Mouse (Mus musculus) c-Kit-positive CD71-negative TER-119-negative erythroid progenitor cells, embryonic 14.5 days (primary cell): ENCODE results near the gene Hyal2.

Experiments
- DNase-seq: peaks from one replicate; pipeline ENCODE4 v3.0.0-alpha.2; 2013; ENCODE audit warnings: low read depth

Gene Hyal2

DNA sequence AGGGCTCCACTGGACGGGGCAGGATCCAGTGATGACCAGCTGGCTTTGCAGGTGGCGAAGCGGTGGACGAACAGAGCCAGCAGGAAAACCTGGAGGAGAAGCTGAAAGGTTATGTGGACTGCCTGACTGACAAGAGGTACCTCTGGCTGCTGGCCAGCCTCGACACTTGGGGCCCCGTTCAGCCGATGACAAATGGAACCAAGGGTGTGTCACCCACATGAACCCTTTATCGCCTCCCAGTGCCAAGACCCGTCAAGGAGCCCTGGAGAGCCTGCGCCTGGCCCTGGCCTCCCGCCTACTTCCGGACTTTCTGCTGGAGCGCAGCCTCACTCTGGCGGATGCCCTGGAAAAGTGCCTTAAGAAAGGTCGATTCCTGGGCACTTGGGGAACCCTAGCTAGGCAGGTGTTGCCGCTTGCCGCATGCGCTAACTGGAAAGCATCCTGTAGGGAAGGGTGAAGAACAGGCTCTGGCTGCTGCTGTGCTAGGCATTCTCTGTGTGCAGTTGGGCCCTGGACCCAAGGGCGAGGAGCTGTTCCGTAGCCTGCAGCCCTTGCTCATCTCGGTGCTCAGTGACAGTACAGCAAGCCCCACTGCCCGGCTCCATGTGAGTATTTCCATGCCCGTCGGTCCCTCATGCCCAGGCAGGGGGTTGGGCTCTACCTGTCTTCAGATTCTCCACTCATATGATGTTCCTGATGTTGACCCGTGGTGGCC, 22.5 kb downstream of the Hyal2 start:
- no peak for DNase-seq

DNA sequence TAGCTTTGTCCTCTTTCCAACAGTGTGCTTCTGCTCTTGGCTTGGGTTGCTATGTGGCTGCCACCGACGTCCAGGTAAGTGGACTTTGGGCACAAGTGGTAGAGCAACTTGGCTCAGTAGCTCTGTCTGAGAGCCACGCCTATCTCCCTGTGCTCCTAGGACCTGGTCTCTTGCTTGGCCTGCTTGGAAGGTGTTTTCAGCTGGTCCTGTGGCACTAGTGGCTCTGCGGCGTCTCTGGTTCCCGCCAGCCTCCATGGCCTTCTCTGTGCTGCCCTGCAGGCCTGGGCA, 23.0 kb downstream of the Hyal2 start:
- no peak for DNase-seq

DNA sequence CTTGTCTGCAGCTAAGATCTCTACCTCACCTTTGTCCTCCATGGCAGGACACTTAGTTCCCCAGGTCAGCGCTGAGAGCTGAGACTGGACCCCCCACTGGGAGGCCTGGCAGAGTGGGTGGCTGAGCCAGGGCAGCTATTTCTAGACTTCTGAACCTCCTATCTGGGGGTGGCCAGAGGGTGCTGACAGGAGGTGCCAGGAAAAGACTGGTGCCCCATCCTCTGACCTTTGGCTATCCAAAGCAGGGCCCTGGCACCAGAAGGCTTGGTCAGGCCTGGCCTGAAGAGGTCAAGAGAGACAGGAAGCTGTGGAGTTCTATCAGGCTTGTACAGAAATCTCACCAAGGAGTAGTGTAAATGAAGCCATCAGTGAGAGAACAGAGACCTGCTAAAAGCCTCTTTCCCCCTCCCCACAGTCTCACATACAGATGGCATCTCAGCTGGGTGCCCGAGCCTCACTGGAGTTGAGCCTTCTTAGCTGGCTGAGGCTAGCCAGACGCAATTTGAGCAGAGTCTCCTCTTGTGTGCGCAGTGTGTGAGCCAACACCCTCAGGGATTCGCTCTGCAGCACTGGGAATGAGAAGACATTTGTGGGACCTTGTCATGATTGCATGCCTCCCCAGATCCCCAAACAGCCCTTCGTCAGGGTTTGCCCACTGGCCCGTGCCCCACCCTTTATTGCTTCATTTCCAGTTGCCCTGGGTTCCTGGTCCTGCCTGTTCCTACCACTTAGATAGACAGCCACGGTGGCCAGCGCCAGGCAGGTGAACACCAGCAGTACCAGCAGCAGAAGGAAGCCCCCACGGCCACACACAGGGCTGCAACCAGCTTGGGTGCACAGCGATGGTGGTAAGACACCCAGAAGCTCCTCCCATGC, 25.6 kb downstream of the Hyal2 start:
- no peak for DNase-seq

DNA sequence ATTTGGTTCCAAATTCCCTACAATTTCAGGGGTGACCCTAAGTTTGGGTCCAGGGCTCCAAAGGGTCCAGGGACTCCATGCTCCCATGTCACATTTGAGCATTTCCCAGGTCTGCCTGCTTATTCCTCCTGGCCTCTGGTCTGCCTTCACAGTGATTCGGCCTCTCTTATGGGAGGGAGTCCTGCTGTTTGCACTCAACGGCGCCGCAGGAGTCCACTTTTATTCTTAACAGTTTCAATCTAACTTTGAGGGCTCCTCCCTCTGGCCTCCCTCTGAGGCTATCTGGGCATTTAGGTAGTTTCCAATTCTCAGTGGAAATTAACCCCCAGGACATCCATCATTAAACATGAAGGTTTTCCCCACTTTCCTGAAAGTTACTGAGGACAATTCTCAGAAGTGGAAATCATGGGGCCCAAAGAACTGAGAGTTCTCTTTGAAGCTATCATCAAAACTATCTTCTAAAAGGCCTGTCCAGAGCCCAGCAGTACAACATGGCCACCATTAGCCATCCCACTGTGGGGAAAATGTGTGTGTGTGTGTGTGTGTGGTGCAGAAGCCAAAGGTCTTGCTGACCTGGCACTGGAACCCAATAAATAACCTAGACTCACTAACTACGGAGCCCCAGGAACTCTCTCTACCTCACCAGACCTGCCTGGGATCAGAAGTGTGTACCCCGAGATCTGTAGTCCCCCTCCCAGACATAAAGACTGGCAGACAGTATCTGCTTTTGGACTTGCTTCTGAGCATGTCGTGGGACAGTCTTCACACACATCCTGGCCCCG, 26.7 kb downstream of the Hyal2 start:
- DNase-seq, result no peak

DNA sequence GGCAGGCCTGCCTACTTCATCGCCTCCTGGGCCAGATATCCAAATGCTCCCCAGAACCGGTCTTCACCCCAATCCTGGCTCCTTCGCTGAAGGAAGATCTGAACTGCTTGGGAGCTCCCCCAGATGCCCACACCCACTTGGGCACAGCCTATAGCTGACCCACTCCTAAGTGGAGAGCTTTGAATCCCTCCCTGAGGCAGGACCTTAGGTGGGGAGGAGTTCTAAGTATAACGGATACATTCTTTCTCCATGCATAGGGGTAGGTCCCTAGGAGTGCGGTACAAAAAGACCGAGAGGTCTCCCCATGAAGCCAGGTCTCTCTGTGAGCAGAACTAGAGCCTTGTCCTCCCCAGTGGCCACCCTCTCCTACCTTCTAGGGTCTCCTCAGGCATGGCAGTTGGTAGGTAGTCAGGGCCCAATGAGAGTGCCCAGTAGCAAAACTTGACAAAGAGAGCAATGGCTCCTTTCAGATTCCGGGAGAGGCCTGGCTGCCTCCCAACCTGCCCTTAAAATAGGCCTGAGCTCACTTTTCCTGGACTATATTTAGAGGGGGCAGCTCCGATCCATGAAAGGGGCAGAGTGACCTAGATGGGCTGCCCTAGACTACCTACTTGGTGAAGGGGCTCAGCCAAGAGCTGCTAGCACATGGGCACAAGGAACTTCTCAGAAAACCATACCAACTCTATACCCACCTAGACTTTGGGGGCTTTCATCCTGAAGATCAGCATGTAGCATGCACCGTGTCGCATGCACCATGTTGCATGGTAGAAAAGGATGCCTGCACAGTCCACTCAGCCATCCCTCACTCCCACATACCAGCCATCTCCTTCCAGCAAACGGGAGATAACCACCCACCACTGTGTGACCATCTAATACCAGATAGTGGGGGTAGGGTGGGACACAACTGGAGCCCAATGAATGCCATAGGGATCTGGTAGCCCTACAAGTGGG, 29.1 kb downstream of the Hyal2 start:
- DNase-seq, result no peak

DNA sequence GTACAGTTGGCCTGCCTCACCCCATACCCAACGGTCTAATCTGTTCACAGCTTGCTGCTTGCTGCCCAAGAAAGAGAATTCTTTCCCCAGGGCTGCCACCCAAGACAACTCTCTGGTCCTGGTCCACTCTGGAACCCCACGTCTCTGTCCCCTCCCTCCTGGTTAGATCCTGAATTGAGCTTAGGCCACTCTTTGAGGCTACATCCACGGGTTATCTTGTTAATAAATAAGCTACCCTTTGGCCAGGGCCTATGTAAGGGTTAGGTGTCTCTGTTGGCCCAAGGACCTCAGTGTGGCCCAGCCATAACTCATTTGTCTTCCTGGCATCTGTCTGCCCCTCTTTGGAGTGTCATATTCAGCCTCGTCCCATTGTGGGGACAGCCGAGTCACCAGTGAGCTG, 30.6 kb downstream of the Hyal2 start:
- DNase-seq, result no peak

DNA sequence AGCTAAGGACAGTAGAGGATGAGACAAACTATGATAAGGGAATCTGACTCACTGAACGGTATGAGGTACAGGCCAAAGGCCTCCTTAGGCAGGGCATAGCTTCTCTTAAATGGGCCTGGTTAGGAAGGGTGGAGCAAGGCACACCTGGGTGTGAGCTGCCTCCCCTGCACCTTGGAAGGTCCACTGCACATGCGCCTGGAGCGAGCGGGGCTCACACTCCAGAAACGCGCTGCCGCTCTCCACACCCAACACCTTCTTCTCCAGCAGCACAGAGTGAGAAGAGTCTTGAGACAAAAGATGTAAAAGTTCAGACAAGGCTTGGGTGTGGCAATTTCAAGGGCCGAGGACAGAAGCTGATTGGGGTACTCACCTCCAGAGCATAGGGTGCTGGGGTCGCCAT, 31.7 kb downstream of the Hyal2 start:
- no peak for DNase-seq

DNA sequence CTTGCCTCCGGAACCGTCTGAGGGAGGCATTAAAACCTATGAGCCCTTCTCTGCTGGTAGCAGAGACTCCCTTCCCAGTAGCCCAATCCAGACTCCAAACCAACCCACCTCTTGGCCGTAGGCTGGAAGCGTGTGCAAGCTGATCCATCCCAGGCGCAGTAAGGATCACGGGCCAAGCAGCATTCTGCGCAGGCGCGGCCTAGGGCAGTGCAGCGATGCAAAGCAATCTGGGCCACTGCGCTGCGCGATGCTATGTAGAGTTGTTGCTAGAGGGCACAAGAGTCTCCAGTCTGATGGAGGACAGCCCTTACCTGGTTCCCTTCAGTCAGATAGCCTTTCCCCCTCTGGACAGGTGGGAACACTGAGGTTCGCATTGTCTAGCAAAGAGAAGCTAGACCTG, 32.1 kb downstream of the Hyal2 start:
- no peak for DNase-seq

DNA sequence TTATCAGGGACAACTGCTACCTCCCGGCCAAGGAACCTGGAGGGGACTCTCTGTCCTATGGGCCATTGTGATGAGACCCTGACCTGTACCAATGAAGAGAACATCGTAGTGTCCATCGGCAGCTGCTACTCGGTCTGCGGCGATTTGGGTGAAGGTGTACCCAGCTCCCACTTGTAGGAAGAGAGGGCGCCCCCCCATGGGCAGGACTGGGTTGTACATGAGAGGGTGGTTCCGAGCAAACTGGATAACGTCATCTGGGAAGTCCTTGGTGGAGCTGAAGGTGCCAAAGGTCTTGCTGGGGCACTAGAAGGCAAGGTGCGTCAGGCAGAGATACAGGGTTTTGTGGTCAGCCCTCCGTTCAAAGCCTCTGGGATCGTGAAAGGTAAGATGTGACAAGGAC, 33.0 kb downstream of the Hyal2 start:
- no peak for DNase-seq

DNA sequence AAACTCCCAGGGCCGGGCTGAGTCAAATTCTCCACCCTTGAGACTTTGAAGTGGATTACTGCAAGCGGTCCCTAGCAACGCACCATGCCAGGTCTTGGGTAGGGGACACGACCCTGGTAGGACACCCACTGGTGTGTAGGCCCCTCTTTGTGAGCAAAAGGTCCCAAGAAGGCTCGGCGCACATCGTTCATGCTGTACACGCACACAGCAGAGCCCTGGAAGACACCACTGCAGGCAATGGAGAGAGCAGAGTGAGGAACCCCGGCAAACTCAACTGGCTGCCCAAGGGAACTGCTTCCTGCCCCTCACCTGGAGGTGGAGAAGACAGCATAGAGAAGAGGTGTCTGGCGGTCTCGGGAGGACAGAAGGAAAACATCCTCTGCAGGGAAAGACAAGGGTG, 33.5 kb downstream of the Hyal2 start:
- DNase-seq, result no peak

DNA sequence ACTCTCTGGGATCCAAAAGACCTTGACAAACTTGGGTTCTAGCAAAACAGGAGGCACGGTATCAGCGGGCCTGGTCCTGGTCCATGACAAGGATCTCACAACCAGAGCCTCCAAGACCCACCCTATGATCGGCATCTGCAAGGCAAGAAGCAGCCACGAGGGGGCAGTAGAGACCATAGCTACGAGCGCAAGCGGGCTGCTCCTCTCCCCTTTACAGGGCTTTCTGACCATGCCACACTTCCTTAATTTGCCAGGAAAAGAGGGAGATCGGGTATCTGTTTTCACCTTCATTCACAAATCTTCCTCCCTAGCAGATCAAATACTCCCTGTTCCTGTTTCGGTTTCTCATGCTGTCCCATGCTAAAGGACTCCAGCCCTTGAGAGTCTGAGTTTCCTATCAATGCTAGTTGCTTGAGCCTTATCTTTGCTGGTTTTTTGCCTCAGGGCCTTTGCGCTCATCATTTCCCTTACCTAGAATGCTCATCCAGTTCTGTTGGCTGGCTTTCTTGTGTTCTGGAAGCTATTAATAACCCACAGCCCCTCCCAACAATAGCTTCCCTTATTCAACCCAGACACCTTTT, 34.4 kb downstream of the Hyal2 start:
- DNase-seq, result peak; percentile 90

DNA sequence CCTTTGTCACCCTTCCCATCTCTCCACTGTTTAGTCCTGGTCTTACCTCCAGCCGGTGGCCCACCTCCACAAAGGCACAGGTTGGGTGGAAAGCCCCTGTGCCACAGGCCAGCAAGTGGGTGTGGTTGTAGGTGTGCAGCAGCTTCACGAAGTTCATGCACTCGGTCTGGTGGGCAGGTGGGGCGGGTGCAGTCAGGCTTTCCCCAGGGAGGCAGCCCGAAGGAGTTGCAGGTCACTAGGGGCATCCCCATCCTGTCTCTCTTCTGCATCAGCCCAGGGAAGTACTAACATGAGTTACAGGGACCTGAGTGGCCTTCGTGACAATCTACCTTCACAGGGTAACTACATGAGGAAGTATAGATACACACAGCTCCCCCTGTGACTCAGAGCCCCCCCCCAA, 35.5 kb downstream of the Hyal2 start:
- no peak for DNase-seq

DNA sequence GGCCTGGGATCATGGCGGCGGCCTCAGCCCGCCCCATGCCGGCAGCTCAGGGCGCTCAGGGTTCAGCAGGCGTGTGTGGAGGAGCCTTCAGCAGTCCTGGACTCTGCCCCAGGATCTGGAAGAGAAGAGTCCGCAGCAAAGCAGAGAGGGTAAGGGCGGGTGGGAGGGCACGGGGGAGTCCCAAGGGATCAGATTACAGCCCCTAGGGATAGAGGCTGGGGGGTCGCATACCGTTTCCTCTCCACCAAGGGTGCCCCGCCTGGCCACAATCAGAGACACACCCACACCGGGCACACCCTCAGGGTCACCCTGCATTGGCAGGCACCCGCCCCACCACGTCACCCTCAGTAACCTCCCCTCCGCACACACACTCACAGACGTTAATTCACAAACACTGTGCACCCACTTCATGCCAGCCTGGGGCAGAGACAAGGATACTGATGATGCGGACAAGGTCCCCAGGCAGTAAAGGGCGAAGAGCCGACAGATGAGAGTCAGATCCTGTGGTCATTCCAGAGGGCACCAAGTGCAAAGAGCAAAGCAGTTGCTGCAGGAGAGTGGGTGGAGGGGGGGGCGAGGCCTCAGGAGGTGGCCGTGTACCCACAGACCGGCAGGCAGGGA, 37.4 kb downstream of the Hyal2 start:
- DNase-seq, result no peak

DNA sequence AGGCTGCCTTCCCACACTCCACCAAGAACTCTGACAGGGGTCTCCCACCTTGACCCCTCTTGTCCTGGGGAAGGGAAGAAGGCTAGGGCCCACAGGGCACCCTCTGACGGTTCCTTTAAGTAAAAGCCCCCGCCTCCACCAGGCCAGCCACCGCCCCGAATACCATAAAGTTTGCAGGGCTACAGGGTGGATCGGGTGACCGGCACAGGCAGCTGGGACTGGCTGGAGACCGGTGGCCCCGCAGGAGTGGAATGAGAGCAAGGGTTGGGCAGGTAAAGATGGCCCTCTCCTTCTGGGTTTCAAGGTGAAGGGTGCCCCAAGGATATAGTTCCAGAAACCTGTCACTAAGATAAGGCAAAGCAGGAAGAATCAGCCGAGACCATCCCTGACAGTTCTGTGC, 38.8 kb downstream of the Hyal2 start:
- DNase-seq, result no peak

DNA sequence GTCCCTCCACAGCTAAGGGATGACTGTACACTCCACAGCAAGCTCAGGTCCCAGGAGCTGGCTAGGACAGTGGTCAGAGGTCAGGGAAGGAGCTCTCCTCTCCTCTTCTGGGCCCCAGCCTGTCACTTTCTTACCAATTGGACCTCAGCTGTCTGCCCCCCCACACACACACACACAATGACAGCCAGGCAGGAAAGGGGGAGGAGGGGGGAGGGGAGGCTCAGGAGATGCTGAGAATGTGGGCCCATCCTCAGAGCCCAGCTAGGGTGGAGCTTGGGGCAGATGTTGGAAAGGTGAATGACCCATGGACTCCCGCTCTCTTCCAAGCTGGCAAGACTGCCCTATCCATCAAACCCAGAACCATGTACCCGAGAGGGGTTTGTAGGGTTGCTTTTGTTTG, 39.3 kb downstream of the Hyal2 start:
- DNase-seq, result no peak

DNA sequence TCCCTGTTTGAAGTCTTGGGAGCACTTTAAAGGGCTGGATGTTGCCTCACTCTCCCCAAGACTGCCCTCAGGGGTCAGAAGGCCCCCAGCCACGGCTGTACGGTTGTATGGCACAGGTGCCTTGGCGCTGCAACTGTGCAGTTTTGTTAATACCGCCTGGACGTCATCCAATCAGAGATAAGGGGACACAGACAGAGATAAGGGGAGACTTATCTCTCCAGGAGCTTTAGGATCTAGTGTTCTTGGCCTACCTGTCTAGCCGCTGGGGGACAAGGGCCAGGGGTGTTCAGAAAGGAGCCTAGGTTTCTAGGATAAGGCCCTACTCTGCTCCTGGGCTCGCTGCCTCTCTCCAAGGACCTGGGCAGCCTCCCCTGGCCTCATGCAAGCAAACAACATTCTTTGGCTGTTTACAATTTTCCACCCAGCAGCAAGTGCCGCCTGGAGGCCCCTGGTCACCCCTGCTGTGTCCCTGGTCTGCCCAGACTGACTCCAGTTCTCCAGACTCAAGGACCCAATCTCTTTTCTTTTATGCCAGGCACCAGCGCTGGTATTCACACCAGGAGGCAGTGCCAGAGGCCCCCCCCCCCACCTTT, 40.0 kb downstream of the Hyal2 start:
- no peak for DNase-seq

DNA sequence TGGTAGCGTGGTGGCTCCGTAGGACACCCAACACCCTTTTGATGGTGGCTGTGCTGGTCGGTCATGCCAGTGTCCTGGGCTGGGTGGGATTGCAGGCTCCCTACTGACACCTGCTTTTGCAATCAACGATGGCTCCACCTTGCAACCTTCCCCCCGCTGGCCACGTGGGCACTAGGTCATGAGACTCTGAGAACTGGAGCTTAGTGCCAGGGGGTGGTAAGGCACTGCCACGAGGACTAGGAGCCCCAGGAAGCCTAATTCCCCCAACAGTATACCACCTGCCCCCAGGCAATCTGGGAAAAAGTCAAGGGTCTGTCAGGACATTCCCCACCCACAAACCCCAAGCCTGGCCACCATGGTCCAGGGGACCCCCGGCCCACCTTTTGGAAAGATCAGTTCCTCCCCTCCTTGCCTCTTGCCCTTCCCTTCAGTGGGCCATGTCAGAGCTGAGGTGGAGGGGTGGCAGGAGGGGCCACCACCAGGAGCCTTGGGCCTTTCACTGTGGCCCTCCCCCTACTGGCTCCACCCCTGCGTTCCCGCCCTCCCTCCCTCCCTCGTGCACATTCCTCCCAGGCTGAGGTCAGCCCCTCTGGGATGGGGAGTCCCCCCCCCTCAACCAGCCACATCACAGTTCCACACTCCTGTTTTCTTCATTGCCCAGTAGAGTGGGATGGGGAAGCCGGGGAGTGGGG, 41.1 kb downstream of the Hyal2 start, which contains the start of gene Sema3b:
Gene Sema3b, minus strand, starts transcription at position 489 of the 692 bp plus-strand sequence.
- no peak for DNase-seq

DNA sequence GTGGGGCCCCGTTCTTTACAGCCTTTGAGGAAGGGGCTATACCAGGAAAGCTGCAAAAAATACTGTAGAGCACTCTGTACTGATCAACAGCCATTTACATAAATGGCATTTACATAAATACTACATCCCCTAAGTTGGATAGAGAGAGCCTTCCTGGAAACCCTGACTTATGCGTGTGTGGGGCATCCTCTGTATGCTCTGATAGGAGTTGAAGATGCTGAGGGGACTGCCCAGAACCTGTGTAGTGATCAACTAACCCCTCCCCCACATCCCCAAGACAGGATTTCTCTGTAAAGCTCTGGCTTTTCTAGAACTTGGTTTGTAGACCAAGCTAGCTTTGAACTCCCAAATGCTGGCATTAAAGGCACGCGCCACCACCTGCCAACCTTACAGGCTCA, 41.7 kb downstream of the Hyal2 start:
- DNase-seq, result no peak

DNA sequence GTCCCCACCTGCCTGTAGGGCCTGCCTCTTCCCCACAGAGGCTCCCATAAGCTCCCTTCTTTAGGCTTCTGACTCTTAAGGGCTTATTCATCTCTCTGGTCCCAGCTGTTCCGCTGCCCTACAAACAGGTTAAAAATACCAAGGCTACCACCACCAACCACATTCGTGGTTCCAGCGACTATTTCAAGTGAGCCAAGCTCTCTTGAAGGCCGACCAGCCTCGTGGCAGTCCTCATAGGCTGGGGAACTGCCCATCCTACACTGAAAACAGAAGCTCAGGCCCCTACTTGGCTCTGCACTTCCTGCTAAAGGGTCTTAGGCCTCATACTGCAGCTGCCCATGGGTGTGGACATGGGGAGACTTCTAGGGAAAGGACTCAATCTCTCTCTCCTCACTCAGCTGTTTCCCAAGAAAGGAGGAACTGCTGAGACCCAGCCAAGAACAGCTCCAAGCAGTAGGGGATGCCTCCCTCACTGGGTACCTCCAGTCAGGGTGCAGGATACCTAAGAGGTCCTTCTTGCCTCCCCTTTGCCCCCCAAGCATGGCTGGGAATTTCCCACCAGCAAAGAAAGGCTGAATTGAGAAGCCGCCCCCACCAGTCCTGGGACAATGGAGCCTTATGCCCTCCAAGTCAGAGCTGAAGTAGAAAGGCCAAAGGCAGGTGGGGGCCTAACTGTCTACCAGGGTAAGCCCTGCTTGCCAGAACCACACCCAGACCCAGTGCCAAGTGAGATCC, 43.9 kb downstream of the Hyal2 start:
- DNase-seq, result no peak
